Mouse (Mus musculus) cortical plate, adult 2 months (tissue): Measurements from ENCODE around the gene Il10.

Source experiments
- CTCF ChIP-seq: fragments of 200-500 bp; IDR thresholded peaks from 2 replicates; pipeline ENCODE4 v1.5.1; 2011; ENCODE audit warnings: mild to moderate bottlenecking, control low read depth, low read length; ENCODE audit not compliant: insufficient read depth; ENCODE audit errors: extremely low read depth
- POLR2A ChIP-seq: fragments of 200-500 bp; IDR thresholded peaks from 2 replicates; pipeline ENCODE4 v1.6.1; 2011; ENCODE audit warnings: mild to moderate bottlenecking, low read length, control low read depth; ENCODE audit not compliant: insufficient read depth; ENCODE audit errors: extremely low read depth

GRCm38 (mm10) chr1:131050617-131051016 is 31.0 kb downstream of the Il10 start:
- TF ChIP-seq CTCF (no peak), POLR2A (no peak)
